8 mouse cellular contexts compared by ENCODE assay signal in the genomic region with DNA sequence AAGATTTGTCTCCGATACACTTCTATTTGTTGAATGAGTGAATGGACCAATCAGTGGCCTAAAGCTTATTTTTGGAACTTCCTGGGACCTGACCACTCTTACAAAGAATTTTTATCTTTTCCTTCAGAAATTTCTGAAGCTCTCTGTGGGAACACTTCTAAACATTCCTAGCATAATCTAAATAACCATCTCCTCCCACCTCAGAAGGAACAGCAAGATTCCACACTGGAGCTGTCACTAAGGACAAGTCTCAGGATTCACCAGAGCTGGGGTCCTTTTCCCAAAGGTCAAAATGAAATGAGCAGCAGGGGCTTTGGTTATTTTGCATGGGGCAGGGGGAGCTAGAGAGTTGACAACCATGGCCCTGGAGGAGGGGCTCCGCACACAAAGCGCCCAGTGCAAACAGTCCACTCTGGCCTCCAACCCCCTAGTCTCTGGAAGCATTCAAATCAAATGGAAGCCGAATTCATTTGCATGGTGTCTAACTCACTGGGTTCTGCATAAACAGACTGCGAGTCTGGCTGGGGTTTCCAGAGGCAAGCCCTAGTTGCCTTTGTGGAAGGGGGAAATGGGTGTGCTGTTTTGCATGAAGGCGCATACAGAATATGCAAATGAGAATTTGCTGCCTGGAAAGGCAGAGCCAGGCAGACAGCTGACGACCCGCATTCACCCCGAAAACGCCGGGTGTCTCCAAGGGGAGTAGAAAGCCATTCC. TPM values are rescaled to one million over a fixed set of nuclear protein-coding genes. Genes with fewer than 3 reads are reported as not detected.
A peak's percentile ranks its signal among the peaks of the same experiment; 100 is the strongest.
DNase-seq lines count a peak whose midpoint lies in the region; ATAC-seq and TF ChIP-seq lines count a peak whose summit lies in the region.

No protein-coding gene starts in this region.

- no peak for TF ChIP-seq CTCF in kidney, adult 2 months (conservative IDR thresholded peaks at IDR 0.05; ENCODE audit: insufficient read depth, insufficient read length, low read depth, low read length)

- no peak for TF ChIP-seq POLR2A in kidney, adult 2 months (IDR thresholded peaks at IDR 0.05; ENCODE audit: low read depth, low read length)

- peak overlapping the region; percentile 2; the same call in 1 of the 2 replicates for H3K9ac ChIP-seq in forebrain, embryonic 14.5 days (ENCODE audit: low read length)
- peak overlapping the region; percentile 24; the same call in 1 of the 2 replicates for H3K9ac ChIP-seq in midbrain, embryonic 13.5 days (replicated peaks)

- 45% methylated on average over 11 of the region's 11 CpGs for WGBS in kidney, adult 2 months
- 4% methylated on average over 11 of the region's 11 CpGs for WGBS in forebrain, embryonic 14.5 days
- 4% methylated on average over 11 of the region's 11 CpGs for WGBS in midbrain, embryonic 13.5 days

- no peaks in the 10 kb centered on the region for H3K36me3 ChIP-seq in kidney, adult 2 months (ENCODE audit: control insufficient read depth, insufficient read depth, low read length)
- no peaks in the 10 kb centered on the region for H3K36me3 ChIP-seq in forebrain, embryonic 14.5 days (ENCODE audit: control insufficient read depth, insufficient read depth, low read length)
- H3K36me3 ChIP-seq in midbrain, embryonic 13.5 days: 0 out of 2 replicates have a peak, but pooled peaks cover 4% of the 10 kb centered on the region

- H3K4me1 ChIP-seq in kidney, adult 2 months (ENCODE audit: control insufficient read depth, insufficient read depth, low read length): peaks cover 3% of the 10 kb centered on the region; the same call in 1 of the 2 replicates
- H3K4me1 ChIP-seq in forebrain, embryonic 14.5 days (ENCODE audit: control insufficient read depth, insufficient read depth, low read length): peaks cover 78% of the 10 kb centered on the region
- H3K4me1 ChIP-seq in midbrain, embryonic 13.5 days (replicated peaks): peaks cover 85% of the 10 kb centered on the region

- ATAC-seq in forebrain, embryonic 14.5 days: peak; percentile 89
- peak; percentile 91 for ATAC-seq in midbrain, embryonic 13.5 days

- H3K4me3 ChIP-seq in kidney, adult 2 months (ENCODE audit: insufficient read depth, low read depth, low read length): no peak overlapping the region; the same call in 1 of the 2 replicates
- no peak overlapping the region for H3K4me3 ChIP-seq in forebrain, embryonic 14.5 days (ENCODE audit: low read depth, low read length)
- H3K4me3 ChIP-seq in midbrain, embryonic 13.5 days (replicated peaks): peak overlapping the region; percentile 9; the same call in 1 of the 2 replicates

- no peaks in the 10 kb centered on the region for H3K27me3 ChIP-seq in kidney, adult 2 months (replicated peaks; ENCODE audit: control insufficient read depth, insufficient read depth, low read length)
- no peaks in the 10 kb centered on the region for H3K27me3 ChIP-seq in forebrain, embryonic 14.5 days (replicated peaks; ENCODE audit: control insufficient read depth, insufficient read depth, low read length)
- no peaks in the 10 kb centered on the region for H3K27me3 ChIP-seq in midbrain, embryonic 13.5 days

- peak overlapping the region; percentile 35 for H3K4me2 ChIP-seq in forebrain, embryonic 14.5 days (ENCODE audit: low read length)
- peak overlapping the region; percentile 41 for H3K4me2 ChIP-seq in midbrain, embryonic 13.5 days (replicated peaks)

- no peaks in the 10 kb centered on the region for H3K9me3 ChIP-seq in forebrain, embryonic 14.5 days (replicated peaks; ENCODE audit: control insufficient read depth, low read length)
- H3K9me3 ChIP-seq in midbrain, embryonic 13.5 days: no peaks in the 10 kb centered on the region

- peak; percentile 19 for DNase-seq in kidney, adult 2 months
- DNase-seq in kidney, adult 8-10 months: no peak
- peak; percentile 40 for DNase-seq in WW6 (ENCODE audit: low read depth, low spot score)
- DNase-seq in forebrain, embryonic 14.5 days (ENCODE audit: low spot score): peak; percentile 96
- no peak for DNase-seq in spleen, postnatal 36 days (ENCODE audit: low spot score in 2 of 2)
- DNase-seq in gastrocnemius, postnatal 36 days: no peak
- no peak for DNase-seq in lung, postnatal 25 days (ENCODE audit: low spot score)

- intact Hi-C loops in gastrocnemius, postnatal 36 days (cut with DNase I): no loop called here

- no peak overlapping the region for H3K27ac ChIP-seq in kidney, adult 2 months (ENCODE audit: insufficient read depth, low read depth, low read length)
- H3K27ac ChIP-seq in forebrain, embryonic 14.5 days (ENCODE audit: low read depth, low read length): peak overlapping the region; percentile 71
- H3K27ac ChIP-seq in midbrain, embryonic 13.5 days: peak overlapping the region; percentile 84

RNA-seq across cellular contexts. Expression of gene Epha4, which starts 18.3 kb away (rescaled TPM):
- polyA plus RNA-seq in kidney, adult 2 months (2012; rRNA removed): 5.1 and 5.2 TPM in 2 replicates
- 85.7 and 89.1 TPM in 2 replicates for polyA plus RNA-seq in forebrain, embryonic 14.5 days (2014; fragmentation: Nextera tagmentation; extraction: Ambion mirVana)
- polyA plus RNA-seq in midbrain, embryonic 13.5 days (2015; fragmentation: Nextera tagmentation; extraction: Ambion mirVana): 36.5 and 37.5 TPM in 2 replicates
- 1 to 10 TPM; 1.5 to 2.0 TPM for total RNA-seq in gastrocnemius, postnatal 36 days (2021)

Comparison
In these comparisons a context has a peak if more than half of its experiments do, and no peak if none do; other contexts are left out.
1. DNase-seq: peak in kidney, adult 2 months (single experiment), WW6 (single experiment) and forebrain, embryonic 14.5 days (single experiment); none in kidney, adult 8-10 months (0 of 2), spleen, postnatal 36 days (0 of 2), gastrocnemius, postnatal 36 days (0 of 2) and lung, postnatal 25 days (single experiment).